Mouse (Mus musculus) liver, adult 2 months (tissue): ENCODE data around the gene Ssbp4. TPM values are rescaled to one million over a fixed set of nuclear protein-coding genes. Genes with fewer than 3 reads are reported as not detected.
A peak's percentile ranks its signal among the peaks of the same experiment; 100 is the strongest.

Source experiments
- DNase-seq: peaks from one replicate; pipeline ENCODE4 v3.0.0-alpha.2; 2011; ENCODE audit warnings: low read depth, low spot score; ENCODE audit errors: extremely low read depth
- H3K27ac ChIP-seq: fragments of 200-500 bp; replicated peaks from 2 replicates; pipeline ENCODE4 v1.5.1; 2012; ENCODE audit warnings: low read depth, mild to moderate bottlenecking, control low read depth, inconsistent platforms, low read length; ENCODE audit not compliant: insufficient read depth
- H3K27me3 ChIP-seq: fragments of 200-500 bp; 2 replicates; pipeline ENCODE4 v1.6.1; 2012; ENCODE audit warnings: mild to moderate bottlenecking, moderate library complexity, low read length, inconsistent platforms; ENCODE audit not compliant: control insufficient read depth, insufficient read depth
- H3K36me3 ChIP-seq: fragments of 200-500 bp; 2 replicates; pipeline ENCODE4 v1.6.1; 2012; ENCODE audit warnings: low read length, inconsistent platforms; ENCODE audit not compliant: control insufficient read depth, insufficient read depth
- H3K4me1 ChIP-seq: fragments of 200-500 bp; 2 replicates; pipeline ENCODE4 v1.6.1; 2011; ENCODE audit warnings: low read length; ENCODE audit not compliant: control insufficient read depth, insufficient read depth
- H3K4me3 ChIP-seq: fragments of 200-500 bp; 2 replicates; pipeline ENCODE4 v1.5.1; 2011; ENCODE audit warnings: low read depth, mild to moderate bottlenecking, control low read depth, low read length, moderate library complexity; ENCODE audit not compliant: insufficient read depth
- H3K79me2 ChIP-seq: fragments of 200-500 bp; 2 replicates; pipeline ENCODE4 v1.6.1; 2012; ENCODE audit warnings: inconsistent platforms, mild to moderate bottlenecking, low read length, moderate library complexity; ENCODE audit not compliant: control insufficient read depth, insufficient read depth
- H3K9ac ChIP-seq: fragments of 200-500 bp; 2 replicates; pipeline ENCODE4 v1.6.1; 2012; ENCODE audit warnings: low read depth, mild to moderate bottlenecking, control low read depth, inconsistent platforms, low read length
- CTCF ChIP-seq: fragments of 200-500 bp; IDR thresholded peaks from 2 replicates; pipeline ENCODE4 v1.5.1; 2011; ENCODE audit warnings: low read depth, low read length, control low read depth
- POLR2A ChIP-seq: fragments of 200-500 bp; IDR thresholded peaks from 2 replicates; pipeline ENCODE4 v1.6.1; 2011; ENCODE audit warnings: low read length, control low read depth; ENCODE audit not compliant: insufficient read depth; ENCODE audit errors: extremely low read depth
- WGBS: fragments of 180-500 bp; shearing (Covaris S2); methylation state at CpG from one replicate; pipeline ENCODE4 v1.1.7; 2018; 5-methylcytosine and 5-hydroxymethylcytosine counted together
- polyA plus RNA-seq: library from polyadenylated mRNA; depleted of rRNA; stranded (reverse); fragments of >200 nt; gene quantifications from 2 replicates; pipeline ENCODE4 v1.2.3, GENCODE M21; 2012
- total RNA-seq: library from RNA; depleted of rRNA; stranded (reverse); fragments of >200 nt; gene quantifications from 2 replicates; pipeline ENCODE4 v1.2.3, GENCODE M21; 2014

Gene Ssbp4
- total and polyA plus RNA-seq, 2 experiments, result 2.3 to 16.4 TPM

DNA sequence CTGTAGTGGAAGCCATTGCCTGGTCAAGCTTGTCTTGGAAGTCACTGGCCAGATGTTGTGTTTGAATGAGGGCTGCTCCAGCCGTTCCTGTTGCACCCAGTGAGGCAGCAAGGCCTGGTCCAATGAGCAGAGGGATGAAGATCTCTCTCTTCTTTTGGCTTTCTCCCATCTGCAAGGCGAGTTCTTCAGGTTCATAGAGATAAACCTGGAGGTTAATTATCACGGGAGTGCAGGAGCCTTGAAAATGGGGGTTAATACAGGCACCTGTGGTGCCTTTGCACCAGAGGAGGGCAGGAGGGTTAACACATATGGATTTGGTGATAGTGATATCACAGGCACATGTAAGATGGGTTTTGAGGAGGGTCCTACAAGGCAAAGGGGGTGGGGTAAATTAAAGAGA is 13.5 kb upstream of the Ssbp4 start:
- H3K27me3 ChIP-seq, result no peaks in the 10 kb centered on the region
- no peak overlapping the region for H3K9ac ChIP-seq
- no peak overlapping the region for H3K4me3 ChIP-seq
- H3K79me2 ChIP-seq, result no peaks in the 10 kb centered on the region
- H3K27ac ChIP-seq, result no peak overlapping the region
- WGBS, result 65% methylated on average over 3 of the region's 3 CpGs
- no peaks in the 10 kb centered on the region for H3K4me1 ChIP-seq
- DNase-seq, result no peak
- TF ChIP-seq CTCF (no peak), POLR2A (no peak)
- no peaks in the 10 kb centered on the region for H3K36me3 ChIP-seq

DNA sequence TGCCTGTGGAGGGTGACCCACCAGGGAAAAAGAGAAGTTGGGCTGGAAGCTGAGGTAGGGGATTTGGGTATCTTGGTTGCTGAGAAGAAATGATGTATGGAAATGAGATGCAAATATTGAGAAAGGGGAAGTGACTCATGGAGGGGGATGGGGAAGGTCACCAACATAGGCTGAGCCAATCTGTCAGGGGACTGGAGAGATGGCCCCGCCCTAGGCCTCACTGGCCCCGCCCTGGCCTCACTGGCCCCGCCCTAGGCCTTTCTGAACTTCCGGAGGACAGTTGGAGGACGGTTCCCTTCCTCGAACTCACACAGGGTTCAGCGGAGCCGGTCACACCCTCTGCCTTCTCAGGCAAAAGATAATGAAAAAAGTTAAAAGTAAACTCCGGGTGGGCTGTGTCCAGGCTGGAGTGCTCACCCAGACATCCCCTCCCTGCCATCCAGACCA is 10.2 kb upstream of the Ssbp4 start:
- peak; percentile 55 for DNase-seq
- no peak overlapping the region for H3K27ac ChIP-seq
- 46% methylated on average over 9 of the region's 9 CpGs for WGBS
- TF ChIP-seq CTCF (no peak), POLR2A (no peak)
- no peaks in the 10 kb centered on the region for H3K4me1 ChIP-seq
- H3K4me3 ChIP-seq, result no peak overlapping the region
- H3K79me2 ChIP-seq, result no peaks in the 10 kb centered on the region
- H3K27me3 ChIP-seq, result no peaks in the 10 kb centered on the region
- no peak overlapping the region for H3K9ac ChIP-seq
- H3K36me3 ChIP-seq, result no peaks in the 10 kb centered on the region

DNA sequence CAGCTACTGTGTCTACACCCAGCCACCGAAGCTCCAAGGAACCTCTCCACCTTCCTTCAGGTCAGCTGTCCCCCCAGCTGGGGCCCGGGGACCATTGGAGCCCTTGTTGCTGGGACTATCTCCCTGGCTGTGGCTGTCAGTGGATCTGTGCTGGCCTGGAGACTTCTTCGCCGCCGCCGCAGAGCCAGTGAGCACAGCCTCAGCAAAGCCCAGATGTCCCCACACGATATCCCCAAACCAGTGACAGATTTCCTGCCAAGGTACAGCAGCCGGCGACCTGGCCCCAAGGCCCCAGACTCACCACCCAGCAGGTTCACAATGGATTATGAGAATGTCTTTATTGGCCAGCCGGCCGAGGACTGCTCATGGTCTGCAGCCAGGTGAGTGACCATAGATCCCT is 9.3 kb upstream of the Ssbp4 start:
- no peak for DNase-seq
- 89% methylated on average over 11 of the region's 11 CpGs for WGBS
- Histone ChIP-seq H3K36me3 (no peaks in the 10 kb centered on the region), H3K4me1 (no peaks in the 10 kb centered on the region), H3K4me3 (peak overlapping the region; percentile 48), H3K9ac (peak overlapping the region; percentile 5; the same call in 1 of the 2 replicates), H3K27me3 (no peaks in the 10 kb centered on the region), H3K79me2 (no peaks in the 10 kb centered on the region), H3K27ac (peak overlapping the region; percentile 1; the same call in 1 of the 2 replicates)
- TF ChIP-seq POLR2A, result no peak

DNA sequence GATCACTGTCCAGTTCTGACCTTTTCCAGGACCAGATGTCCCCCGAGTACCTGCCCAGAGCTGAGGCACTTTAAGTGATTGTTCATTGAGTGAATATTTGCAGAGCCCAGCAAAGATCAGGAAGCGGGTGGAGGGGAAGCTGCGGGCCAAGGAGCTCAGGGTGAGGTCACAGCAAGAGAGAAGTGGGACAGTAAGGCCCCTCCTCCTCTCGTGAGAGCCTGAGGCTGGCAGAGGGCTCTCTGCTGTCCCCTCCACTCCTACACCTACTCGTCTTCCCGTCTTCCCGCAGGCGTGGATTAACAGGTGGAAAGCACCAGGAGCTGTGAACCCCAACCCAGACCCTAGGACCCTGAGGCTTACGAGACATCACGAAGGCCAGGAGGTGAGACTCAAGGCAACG is 8.0 kb upstream of the Ssbp4 start:
- H3K4me1 ChIP-seq, result no peaks in the 10 kb centered on the region
- no peak for DNase-seq
- peak overlapping the region; percentile 13; the same call in 1 of the 2 replicates for H3K4me3 ChIP-seq
- H3K36me3 ChIP-seq, result no peaks in the 10 kb centered on the region
- TF ChIP-seq POLR2A (no peak), CTCF (no peak)
- H3K79me2 ChIP-seq, result no peaks in the 10 kb centered on the region
- H3K27ac ChIP-seq, result peak overlapping the region; percentile 13; the same call in 1 of the 2 replicates
- WGBS, result 72% methylated on average over 11 of the region's 11 CpGs
- H3K27me3 ChIP-seq, result no peaks in the 10 kb centered on the region
- peak overlapping the region; percentile 7; the same call in 1 of the 2 replicates for H3K9ac ChIP-seq

DNA sequence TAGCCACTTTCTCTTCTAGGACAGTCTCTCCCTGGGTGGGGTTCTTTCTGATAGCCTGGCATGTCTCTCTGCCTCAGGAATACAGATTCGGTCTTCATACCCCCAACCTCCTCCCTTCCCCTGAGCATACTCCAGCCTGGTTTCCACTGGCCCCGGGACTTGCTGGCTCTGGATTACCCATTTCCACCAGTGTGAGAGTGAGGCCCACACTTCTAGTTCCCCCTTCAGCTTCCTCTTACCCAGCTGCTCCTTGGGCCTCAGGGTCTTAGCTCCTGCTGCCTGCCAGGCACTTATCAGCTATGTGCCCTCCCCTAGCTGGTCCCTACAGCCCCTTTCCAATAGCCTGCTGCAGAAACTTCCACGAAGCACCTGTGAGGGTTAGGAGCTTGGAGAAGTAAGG is 7.2 kb upstream of the Ssbp4 start, which contains the start of gene Lrrc25:
Gene Lrrc25 (plus strand): TSS at position 262 of the 400 bp plus-strand sequence.
- Histone ChIP-seq H3K36me3 (no peaks in the 10 kb centered on the region), H3K9ac (peak within 1 kb of the TSS; percentile 7; the same call in 1 of the 2 replicates), H3K79me2 (no peaks in the 10 kb centered on the region), H3K4me1 (no peaks in the 10 kb centered on the region), H3K27me3 (no peaks in the 10 kb centered on the region), H3K4me3 (peak within 1 kb of the TSS; percentile 13; the same call in 1 of the 2 replicates), H3K27ac (peak within 1 kb of the TSS; percentile 21)
- DNase-seq, result no peak
- TF ChIP-seq CTCF, result no peak
- TF ChIP-seq POLR2A, result no peak
- 77% methylated on average over 3 of the region's 3 CpGs for WGBS

DNA sequence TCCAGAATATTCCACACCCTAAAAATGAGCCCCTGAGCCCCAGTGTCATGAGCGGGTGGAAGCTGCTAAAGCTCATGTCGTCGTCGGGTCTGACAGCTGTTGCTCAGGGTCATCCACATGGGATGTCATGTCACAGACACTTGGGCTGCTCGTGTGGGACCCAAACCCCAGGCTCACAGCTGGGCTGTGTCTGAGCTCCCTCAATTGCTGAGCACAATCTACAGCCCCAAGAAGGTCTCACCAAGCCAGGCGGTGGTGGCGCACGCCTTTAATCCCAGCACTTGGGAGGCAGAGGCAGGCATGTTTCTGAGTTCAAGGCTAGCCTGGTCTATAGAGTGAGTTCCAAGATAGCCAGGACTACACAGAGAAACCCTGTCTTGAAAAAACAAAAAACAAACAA is 6.6 kb upstream of the Ssbp4 start:
- Histone ChIP-seq H3K4me1 (peaks cover 3% of the 10 kb centered on the region; the same call in 1 of the 2 replicates), H3K27me3 (no peaks in the 10 kb centered on the region), H3K4me3 (no peak overlapping the region), H3K36me3 (no peaks in the 10 kb centered on the region), H3K79me2 (no peaks in the 10 kb centered on the region), H3K9ac (no peak overlapping the region), H3K27ac (no peak overlapping the region)
- no peak for TF ChIP-seq POLR2A
- no peak for TF ChIP-seq CTCF
- 91% methylated on average over 8 of the region's 8 CpGs for WGBS
- DNase-seq, result no peak
